Mouse (Mus musculus) cerebellum, adult 11 months (tissue): ENCODE data around the gene Coro2a.
"Not testable (repeated sequence)": the region's sequence is repeated elsewhere in the genome, so short reads cannot be mapped to it uniquely, and the experiment has no call there.

ENCODE experiments used
- DNase-seq: peaks from one replicate; pipeline ENCODE4 v3.0.0; 2022

Gene Coro2a

DNA sequence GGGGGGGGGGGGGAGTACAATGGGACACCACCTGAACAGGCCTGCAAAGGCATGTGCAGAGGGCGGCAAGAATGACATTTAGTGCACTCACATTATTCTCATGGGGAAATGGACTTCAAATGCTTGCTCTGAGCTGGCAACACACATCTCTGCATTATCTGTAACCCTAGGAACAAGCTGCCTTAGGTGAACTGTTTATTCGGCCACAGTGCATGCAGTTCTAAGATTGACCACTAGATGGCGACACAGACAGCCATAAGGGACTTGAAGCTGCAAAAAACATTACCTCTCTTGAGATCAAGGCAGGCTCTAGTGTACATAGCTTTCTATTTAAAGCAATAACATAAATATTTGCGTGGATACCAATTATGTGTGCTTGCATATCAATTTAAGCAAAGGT, 9.2 kb upstream of the Coro2a start:
- peak; percentile 83 for DNase-seq

DNA sequence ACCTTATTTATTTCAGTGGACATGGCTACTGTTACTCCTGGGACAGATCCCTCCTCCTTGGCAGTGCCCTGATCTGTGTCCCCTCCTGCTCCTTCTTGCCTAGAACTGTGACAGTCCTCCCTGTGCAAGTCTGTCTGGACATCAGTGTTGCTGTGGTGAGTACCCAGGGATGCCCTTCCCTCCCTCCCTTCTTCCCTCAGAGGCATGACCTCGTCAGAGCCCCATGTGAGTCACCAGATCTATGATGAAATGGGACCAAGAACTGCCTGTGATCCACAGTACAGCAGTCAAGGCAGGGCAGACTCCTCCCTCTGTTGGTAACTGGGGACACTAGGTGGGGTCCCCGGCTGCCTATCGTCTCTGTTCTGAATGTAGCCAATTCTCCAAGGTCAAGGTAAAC, 5.6 kb upstream of the Coro2a start:
- DNase-seq = no peak

DNA sequence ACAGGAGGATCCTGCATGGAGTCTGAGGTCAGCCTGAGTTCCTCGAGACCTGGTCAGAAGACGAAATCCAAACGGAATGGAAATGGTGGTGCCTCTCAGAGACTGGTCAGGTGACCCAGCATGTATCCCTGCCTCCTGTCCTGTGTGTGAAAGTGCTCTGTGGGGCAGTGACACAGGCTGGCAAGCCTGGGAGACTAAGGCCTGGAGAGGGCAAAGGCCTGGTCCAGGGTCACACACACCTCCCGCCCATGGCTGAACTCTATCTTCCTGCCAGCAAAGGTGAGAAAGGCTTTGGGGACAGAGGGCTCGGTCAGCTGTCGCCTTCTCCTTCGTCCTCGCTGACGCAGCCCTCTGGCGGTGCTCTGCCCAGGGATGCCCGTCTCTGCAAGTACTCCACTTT, 3.4 kb upstream of the Coro2a start:
- no peak for DNase-seq

DNA sequence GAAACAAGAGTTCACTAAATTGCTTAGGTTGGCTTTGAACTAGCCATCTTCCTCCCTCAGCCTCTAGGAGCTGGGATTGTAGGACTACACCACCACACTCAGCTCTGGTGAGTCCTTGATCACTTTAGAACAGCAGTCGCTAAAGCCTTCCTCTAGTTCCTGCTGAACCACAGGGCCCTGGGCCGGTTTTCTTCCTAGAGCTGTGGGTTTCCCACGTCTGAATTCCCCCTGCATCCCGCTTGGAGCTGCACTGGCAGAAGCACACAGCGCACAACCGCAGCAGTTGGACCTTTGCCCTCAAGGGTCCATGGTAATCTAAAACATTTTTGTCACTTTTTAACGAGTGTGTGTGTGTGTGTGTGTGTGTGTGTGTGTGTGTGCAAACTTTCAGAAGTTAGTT, 702 bp upstream of the Coro2a start:
- peak; percentile 38 for DNase-seq

DNA sequence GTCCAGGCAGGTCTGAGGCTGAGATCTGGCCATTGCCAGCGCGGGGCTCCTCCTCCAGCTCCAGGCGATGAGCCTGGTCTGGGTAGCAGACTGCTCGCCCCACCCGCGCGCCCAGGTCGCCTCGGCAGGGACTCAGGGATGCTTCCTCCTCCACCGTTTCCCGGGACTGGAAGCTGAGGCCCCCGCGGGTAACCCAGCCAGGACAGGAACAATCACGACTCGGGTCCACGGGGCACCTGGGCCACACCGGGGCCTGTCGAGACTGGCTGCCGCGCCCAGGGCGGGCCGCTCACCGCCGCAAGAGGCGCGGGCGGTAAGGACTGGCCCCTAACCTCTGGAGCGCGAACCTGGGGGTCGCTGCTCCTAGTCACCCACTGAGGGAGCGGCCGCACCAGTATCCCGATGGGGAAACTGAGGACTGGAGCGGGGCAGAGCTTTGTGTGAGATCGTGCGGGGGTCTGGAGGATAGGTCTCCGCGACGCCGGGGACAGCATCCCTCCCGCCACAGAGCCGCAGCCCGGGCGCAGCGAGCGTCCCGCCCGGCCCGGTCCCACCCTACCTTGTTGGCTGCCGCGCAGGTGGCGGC, 651 bp downstream of the Coro2a start:
- peak; percentile 74 for DNase-seq

DNA sequence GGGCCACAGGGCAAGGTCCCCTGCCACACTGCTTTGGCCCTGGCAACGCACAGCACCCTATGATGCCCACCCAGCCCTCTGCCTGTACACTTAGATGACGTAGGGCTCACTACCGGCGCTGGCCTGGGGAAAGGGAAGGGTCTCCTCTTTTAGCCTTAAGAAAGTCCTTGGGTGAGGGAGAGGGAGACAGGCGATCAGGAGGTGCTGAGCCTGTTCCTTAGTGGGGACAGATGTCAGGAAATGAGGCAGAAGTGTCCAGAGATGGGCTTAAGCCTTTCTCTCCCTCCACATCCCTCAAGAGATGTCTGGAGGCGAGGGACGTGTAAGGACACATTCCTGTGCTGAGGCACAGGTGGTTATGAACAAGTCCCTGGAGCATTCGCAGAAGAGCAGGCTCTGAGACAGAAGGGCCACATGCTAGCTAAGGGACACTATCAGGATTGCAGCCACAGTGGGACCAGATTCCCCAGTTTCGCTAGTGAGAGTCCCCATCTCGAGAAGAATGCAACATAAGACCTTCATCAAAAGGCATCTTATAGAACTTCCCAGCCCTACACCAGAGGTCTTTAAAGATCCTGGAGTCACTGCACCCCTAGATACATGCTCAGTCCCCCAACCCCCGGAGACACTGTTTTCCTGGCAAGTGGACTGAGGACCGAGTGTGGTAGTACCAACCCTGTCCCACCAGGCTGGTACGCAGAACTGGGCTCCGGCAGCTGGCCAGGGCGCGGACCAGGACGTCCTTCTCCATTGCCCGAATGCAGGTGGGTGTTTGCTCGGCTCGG, 1.3 kb downstream of the Coro2a start:
- no peak for DNase-seq

DNA sequence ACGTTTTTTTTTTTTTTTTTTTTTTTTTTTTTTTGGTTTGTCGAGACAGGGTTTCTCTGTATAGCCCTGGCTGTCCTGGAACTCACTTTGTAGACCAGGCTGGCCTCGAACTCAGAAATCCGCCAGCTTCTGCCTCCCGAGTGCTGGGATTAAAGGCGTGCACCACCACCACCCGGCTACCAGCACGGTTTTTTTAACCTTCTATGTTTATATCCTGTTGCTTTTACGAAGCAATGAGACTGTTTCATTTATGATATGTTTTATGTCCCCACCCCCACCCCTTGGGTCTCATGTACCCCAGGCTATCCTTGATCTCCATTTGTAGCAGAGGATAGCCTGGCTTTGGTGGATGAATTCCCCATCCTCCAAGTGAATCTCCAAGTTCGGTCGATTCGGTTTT, 2.4 kb downstream of the Coro2a start:
- not testable (repeated sequence) for DNase-seq

DNA sequence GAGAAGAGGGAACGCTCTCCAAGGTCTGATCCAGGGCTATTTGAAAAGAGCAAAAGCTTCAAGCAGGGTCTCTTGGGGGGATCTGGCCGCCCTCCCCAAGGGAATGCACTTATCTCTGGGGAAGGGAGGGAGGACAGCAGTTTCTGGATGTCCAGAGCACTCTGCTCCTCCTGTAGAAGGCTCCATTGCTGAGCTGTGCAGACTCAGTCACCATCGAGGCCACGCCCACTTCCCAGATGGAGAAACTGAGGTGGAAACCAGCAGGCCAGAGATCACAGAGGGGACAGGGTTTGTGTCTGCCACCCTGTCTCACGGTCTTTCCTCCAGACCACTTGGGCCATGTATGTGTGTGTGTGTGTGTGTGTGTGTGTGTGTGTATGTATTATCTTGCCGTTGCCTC, 3.0 kb downstream of the Coro2a start:
- DNase-seq = no peak

DNA sequence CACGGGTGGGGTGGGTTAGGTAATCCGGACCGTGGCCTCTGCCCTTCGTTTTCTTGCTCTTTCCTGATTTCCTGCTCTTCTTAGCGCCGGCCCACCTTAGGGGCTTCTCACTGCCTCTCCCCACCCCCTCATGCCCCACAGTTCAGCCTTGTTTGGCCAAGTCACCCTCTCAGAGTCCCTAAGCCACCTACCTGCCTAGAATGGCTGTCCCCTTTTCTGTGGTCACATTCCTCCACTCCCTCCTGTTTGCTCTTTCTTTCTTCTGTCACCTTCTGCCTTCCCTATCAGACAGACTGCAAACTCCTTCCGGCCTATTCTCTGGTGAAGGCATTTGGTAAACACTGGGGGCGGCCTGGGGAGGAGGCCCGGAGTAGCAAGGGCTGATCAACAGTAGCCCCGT, 3.9 kb downstream of the Coro2a start:
- no peak for DNase-seq

DNA sequence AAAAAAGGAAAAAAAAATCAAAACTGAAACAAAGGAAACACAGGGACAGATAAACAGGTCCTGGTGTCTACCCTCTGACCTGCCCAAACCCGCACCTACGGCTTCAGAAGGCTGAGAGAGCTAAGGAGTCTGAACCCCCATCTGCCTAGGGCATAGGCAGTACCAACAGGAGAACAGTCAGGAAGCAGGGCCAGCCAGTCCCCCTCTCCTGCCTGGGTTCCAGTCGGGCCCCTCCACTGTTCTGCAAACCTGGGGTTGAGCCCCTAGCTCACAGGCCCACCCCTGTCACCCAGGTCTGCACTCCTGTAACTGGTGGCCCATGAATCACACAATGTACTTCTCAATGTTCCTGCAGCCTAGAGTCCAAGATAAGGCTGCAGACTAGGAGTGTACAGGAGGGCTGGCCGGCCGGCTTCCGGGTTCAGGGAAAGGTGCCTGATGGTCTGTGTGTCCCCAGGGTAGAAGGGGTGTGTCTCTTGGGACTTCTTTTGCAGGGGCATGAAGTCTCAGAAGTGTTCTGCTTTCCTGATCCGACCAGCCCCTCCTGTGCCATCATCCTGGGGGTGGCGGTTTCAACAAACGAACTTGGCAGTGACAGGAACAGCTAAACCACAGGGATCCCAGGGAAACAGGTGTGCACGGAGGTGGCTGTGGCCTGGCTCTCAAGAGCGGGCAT, 4.6 kb downstream of the Coro2a start:
- peak; percentile 31 for DNase-seq

DNA sequence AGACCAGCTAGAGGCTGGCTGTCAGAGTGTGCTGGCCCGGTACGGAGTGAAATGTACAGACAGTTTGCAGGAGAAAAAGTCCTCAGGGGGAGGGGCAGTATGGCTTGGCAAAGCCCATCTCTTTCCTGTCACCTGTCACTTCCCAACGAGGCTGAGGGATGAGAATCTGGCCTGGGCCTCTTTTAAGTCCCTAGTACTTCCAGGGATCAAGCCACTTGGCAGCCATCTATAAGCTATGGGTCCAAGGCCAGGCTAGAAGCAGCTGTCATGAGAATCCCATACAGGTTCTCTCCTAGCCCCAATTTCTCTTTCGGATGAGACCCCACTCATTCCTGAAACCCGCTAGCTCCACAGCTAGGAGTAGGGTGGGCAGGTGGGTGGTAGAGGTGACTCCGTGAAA, 5.6 kb downstream of the Coro2a start:
- peak; percentile 59 for DNase-seq

DNA sequence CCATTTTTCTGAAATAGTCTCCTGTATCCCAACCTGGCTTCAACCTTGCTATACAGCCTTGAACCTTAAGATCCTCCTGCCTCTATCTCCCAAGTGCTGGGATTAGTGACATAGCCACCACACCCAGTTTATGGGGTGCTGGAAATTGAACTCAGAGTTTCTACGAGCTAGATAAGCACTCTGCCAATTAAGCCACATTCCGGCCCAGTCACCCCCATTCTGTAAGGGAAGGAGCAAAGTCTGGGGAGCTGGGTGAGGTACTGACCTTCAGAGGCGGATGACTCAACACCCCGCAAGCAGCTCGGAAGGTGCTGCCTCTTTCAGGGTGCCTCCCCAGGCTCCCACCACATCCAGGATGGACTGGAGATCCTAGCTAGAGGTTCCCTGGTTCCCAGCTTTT, 7.9 kb downstream of the Coro2a start:
- DNase-seq = no peak

DNA sequence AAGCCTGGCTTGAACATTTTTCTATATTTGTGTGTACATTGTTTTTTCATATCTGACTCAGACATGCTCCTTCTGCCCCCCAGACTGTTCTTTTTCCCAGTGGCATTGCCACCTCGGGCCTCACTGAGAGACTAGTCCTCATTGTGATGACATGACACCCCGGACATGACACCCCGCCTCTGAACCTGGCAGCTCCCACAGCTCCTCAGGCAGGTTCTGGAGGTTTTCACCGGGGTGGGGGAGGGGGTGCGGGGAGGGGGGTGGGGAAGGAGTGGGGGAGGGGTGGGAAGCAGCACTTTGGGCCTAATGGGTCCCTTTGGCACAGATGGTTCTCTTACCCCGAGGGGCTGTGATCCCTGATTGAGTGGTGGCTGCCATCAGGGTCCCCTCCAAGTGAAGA, 8.5 kb downstream of the Coro2a start:
- DNase-seq = no peak

DNA sequence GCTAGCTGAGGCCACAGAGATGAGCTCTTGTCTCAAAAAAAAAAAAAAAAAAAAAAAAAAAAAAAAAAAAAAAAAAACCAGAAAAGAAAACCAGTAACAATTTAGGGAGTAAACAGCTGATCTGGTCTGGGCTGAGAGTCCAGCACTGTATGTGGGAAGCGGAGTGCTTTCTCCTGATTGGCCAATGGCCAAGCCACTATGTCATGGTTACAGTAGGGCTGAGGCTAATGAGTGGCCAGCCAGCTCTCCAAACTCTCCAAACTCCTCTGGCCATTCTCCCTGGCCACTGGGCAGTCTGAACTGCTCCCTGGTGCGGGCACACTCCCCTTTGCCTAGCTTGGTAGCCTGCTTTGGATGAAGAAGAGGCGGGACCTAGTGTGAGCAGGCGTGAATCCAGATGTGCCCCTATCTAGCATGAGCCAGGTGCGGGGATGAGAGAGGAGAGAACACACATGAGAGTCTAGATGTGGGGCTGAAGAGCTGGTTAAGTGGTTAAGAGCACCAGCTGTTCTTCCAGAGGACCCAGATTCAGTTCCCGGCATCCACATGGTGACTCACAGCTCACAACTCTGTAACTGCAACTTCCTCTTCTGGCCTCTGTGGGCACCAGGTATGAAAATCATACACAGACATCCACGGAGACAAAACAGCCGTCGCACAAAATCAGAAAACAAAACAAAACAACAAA, 10.0 kb downstream of the Coro2a start:
- DNase-seq = no peak

DNA sequence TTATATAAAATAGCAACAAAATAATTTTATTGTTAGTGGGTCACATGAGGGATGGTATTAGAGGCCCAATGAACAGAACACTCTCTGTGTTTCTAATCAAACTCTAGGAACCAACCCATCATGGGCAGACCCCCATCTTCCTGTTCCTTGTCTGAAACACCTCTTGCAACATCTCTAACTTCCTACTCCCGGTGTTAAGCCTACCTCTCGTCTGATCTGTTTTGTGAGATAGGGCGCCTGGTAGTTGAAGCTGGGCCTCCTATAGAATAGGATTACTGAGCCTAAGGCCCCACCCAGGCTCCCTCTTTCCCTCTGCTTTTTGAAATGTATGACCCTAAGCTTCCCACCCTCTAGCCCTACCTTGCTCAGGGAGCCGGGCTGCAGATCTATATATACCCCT, 11.2 kb downstream of the Coro2a start:
- no peak for DNase-seq

DNA sequence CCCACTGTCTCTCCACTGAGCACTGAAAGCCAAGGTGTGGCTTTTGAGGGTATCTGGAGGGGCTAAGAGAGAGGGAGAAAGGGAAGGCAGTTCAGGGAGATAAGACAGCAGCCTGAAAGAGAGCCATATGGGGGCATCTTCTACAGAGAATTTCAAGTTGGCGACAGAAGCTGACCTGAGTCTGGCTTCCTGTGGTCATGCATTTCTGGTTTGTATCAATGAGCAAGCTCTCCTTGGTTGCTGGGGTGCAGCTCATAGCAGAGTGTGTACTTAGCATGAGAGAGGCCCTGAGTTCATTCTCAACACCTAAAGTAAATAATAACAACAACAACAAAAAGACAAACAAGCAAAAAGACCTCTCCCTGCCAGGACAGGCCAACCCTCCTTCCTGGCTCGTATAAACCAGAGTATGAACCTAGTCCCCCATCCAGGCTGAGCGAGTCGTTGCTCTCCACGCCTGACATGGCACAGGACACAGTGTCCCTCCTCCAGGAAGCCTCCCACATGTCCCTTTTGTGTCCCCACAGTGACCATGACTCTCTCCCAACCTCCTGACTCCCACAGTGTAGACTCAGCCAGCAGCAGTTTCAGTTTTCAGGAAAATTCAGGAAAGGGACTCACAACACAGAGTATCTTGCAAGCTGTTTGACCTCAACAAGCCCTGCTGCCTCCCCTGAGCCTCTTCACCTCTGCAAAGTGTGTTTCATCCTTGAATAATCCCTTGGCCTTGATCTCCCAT, 11.9 kb downstream of the Coro2a start:
- DNase-seq = no peak

DNA sequence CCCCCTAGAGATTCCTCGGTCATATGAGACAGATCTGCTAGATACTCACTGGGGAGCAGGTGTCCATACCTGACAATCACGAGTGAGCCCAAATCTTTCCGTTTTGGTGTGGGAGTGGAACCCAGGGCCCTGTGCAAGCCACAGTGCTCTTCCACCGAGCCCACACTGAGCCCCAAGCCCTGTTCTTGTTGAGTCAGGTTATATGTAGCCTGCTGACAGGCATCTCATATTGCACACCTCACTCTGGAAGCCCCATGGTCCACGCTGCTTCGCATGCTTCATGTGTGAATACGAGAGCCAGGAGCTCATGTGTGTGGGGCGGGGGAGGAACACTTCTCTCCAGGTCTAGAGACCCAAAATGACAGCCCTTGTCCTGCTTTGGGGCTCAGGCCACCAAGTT, 12.9 kb downstream of the Coro2a start:
- no peak for DNase-seq

DNA sequence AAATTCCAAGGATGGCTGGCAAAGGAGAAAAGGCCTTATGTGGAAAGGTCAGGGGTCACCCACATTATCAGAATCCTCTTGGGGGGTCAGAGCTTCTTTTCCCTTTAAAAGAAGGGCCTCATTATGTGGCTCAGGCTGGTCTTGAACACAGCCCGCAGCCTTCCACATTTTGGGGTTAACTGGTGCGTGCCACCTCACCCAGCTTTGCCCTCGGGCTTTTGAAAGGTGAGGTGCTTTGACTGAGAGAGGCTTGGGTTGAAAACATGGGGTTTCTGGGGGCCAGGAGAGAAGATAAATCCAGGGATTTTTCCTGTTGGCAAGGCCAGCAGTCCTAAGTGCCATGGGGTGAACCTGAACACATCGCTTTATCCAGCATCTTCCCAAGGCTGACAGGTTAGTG, 15.5 kb downstream of the Coro2a start:
- no peak for DNase-seq

DNA sequence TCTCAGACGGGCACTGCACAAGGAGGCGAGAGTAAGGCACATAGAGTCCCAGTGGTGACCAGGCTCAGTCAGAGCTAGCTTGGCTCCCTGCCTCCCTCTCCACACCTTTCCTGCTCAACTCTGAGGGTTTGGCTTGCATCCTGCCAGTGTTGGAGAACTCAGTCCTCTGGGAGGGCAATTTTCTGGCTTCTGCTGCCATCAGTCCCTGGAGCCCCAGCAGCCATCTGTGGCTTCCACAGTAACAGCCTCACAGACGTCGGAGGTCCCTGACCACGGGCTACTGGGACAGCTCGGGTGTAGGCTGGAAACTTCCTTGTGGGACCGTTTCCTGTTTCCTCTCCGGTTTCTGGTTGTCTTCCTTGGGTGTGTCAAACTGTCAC, 16.2 kb downstream of the Coro2a start:
- DNase-seq = peak; percentile 22

DNA sequence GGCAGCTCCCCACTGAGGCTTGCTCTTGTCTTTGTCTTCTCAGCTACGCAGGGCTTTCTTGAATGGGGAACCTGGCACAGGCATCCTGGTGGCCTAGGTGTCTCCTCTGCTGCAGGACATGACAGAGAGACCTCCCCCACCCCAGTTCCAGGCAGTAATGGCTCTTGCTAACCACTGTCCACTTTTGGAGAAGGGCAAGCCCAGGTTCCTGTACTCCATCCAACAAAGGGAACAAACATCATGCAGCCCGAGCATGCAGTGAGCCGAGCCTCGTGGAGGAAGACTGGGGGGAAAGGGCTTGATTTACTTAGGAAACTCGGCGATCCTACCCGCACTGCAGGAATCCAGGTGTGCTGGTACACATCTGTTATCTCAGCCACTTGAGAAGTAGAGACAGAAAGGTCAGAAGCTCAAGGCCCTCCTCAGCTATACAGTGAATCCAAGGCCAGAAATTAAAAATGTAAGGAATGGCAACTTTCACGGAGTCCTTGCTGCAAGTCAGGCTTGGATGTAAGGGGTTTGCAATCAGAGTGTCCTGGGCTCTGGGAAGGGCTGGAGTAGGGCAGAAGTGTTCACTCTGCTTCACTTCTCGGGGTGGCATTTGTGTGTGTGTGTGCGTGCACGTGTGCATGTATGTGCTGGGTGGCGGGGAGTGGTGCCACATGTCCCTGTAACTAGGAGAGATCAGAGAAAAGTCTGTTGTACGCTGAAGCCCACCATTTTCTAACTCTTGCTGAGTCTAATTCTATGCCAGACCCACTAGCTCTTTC, 16.8 kb downstream of the Coro2a start:
- DNase-seq = no peak

DNA sequence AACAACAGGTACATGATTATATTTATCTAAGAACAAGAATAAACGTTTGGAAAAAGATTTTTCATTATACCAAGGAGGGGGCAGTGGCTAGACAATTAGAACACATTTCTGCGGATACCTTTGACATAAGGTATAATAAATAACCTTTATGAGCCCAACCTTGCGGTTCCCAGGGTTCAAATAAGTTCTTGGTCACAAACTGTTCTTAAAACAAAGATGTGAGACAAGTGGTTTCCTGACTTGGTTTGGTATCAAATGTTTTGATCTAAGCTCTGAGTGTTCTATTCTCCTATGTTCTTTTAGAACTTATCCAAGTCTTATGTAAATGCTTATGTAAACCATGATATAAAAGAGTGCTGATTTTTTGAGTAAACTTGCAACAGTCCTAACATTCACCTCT, 17.5 kb downstream of the Coro2a start:
- not testable (repeated sequence) for DNase-seq

DNA sequence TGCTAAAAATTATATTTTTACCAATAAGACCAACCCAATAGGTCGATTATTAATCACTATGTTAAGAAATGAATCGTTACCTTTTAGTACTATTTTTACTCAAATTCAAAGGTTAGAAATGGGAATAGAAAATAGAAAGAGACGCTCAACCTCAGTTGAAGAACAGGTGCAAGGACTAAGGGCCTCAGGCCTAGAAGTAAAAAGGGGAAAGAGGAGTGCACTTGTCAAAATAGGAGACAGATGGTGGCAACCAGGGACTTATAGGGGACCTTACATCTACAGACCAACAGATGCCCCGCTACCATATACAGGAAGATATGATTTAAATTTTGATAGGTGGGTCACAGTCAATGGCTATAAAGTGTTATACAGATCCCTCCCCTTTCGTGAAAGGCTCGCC, 17.9 kb downstream of the Coro2a start:
- not testable (repeated sequence) for DNase-seq
